In genomic region chr3:95107898-95108297, GRCm38 (mm10) we compare ENCODE assay signal across 16 mouse cellular contexts. TPM values are rescaled to one million over a fixed set of nuclear protein-coding genes. Genes with fewer than 3 reads are reported as not detected.
DNase-seq lines count a peak whose midpoint lies in the region; ATAC-seq and TF ChIP-seq lines count a peak whose summit lies in the region.
"Had no signal": no experiment of that assay in that cellular context is flagged by ENCODE, and none has a peak within 500 bp of the region (broad histone marks: within the 10 kb centered on the region; RNA-seq: fewer than 3 reads in every experiment).

No protein-coding gene starts in this region.

- no peak overlapping the region for H3K4me3 ChIP-seq in heart, postnatal 0 days (ENCODE audit: low read depth, low read length)
- H3K4me3 ChIP-seq in lung, postnatal 0 days (ENCODE audit: low read depth, low read length): no peak overlapping the region
- H3K4me3 ChIP-seq in MEL (ENCODE audit: control insufficient read depth in 1 of 2, insufficient read depth in 1 of 2, low read depth in 2 of 2, low read length in 2 of 2): no peak overlapping the region
- no peak overlapping the region for H3K4me3 ChIP-seq in cerebellum, adult 2 months (replicated peaks; ENCODE audit: insufficient read depth, low read depth, low read length)
- H3K4me3 ChIP-seq in forebrain, embryonic 13.5 days: no peak overlapping the region
- H3K4me3 ChIP-seq: forebrain, embryonic 15.5 days had no signal

- 64% methylated on average over 2 of the region's 2 CpGs for WGBS in heart, postnatal 0 days
- WGBS in lung, postnatal 0 days: 53% methylated on average over 2 of the region's 2 CpGs
- 53% methylated on average over 2 of the region's 2 CpGs for WGBS in cerebellum, adult 2 months
- WGBS in forebrain, embryonic 13.5 days: 70% methylated on average over 2 of the region's 2 CpGs

- no peaks in the 10 kb centered on the region; the same call in 1 of the 2 replicates for H3K36me3 ChIP-seq in heart, postnatal 0 days (replicated peaks; ENCODE audit: control insufficient read depth, insufficient read depth, low read length)
- H3K36me3 ChIP-seq in lung, postnatal 0 days (ENCODE audit: insufficient read depth, low read length): no peaks in the 10 kb centered on the region
- H3K36me3 ChIP-seq in MEL (ENCODE audit: control insufficient read depth in 1 of 2, insufficient read depth in 2 of 2, low read length in 2 of 2): peaks cover 3 to 31% of the 10 kb centered on the region in 2 experiments; a peak in 3 of 4 replicates
- 0 out of 2 replicates have a peak, but pooled peaks cover 4% of the 10 kb centered on the region for H3K36me3 ChIP-seq in forebrain, embryonic 13.5 days (ENCODE audit: poor library complexity, severe bottlenecking)
- H3K36me3 ChIP-seq: forebrain, embryonic 15.5 days had no signal

- H3K9ac ChIP-seq in heart, postnatal 0 days (replicated peaks; ENCODE audit: low read depth, low read length): no peak overlapping the region
- H3K9ac ChIP-seq in lung, postnatal 0 days (replicated peaks; ENCODE audit: low read depth): no peak overlapping the region
- no peak overlapping the region for H3K9ac ChIP-seq in MEL (ENCODE audit: control insufficient read depth, low read depth, low read length, poor library complexity, severe bottlenecking)
- H3K9ac ChIP-seq in forebrain, embryonic 13.5 days: no peak overlapping the region
- H3K9ac ChIP-seq: forebrain, embryonic 15.5 days had no signal

- no peak for TF ChIP-seq EP300 in heart, postnatal 0 days (IDR thresholded peaks at IDR 0.05; ENCODE audit: low read depth)
- TF ChIP-seq EP300 in lung, postnatal 0 days (IDR thresholded peaks at IDR 0.05): no peak
- TF ChIP-seq EP300 in MEL (IDR thresholded peaks at IDR 0.05; ENCODE audit: low read depth in 1 of 2, low read length in 2 of 2): no peak

- DNase-seq in heart, postnatal 0 days (ENCODE audit: low spot score): no peak
- no peak for DNase-seq in heart, postnatal 14 days
- peak; percentile 64 for DNase-seq in lung, postnatal 0 days (ENCODE audit: low spot score)
- DNase-seq in lung, postnatal 4 days: no peak
- DNase-seq in MEL (ENCODE audit: low read depth, low spot score): peak; percentile 81
- DNase-seq in lung, postnatal 36 days: peak; percentile 39
- no peak for DNase-seq in cerebellum, adult 2 months
- DNase-seq: adrenal gland, postnatal 10 days; cerebellum, adult 11-12 months; heart, adult 18-20 months; kidney, postnatal 14 days; thymus, postnatal 4 days had no signal

- H3K79me2 ChIP-seq in MEL (ENCODE audit: control insufficient read depth, insufficient read depth, low read length, poor library complexity): peaks cover 45% of the 10 kb centered on the region

- TF ChIP-seq CTCF in heart, postnatal 0 days (IDR thresholded peaks at IDR 0.05; ENCODE audit: low read depth): peak; percentile 35
- TF ChIP-seq CTCF in lung, postnatal 0 days (IDR thresholded peaks at IDR 0.05): peak; percentile 59
- peak in 1 of 3 experiments; percentile 55; a peak in 2 of 6 replicates for TF ChIP-seq CTCF in MEL (IDR thresholded peaks at IDR 0.05 in 2 of 3, conservative IDR thresholded peaks at IDR 0.05 in 1 of 3; ENCODE audit: control insufficient read depth in 1 of 3, insufficient read depth in 1 of 3, low read depth in 2 of 3, low read length in 3 of 3, poor library complexity in 1 of 3, severe bottlenecking in 1 of 3)
- TF ChIP-seq CTCF in cerebellum, adult 2 months (IDR thresholded peaks at IDR 0.05; ENCODE audit: borderline replicate concordance, insufficient read depth, low read depth, low read length): no peak

- no peak overlapping the region for H3K4me2 ChIP-seq in heart, postnatal 0 days (ENCODE audit: low read depth, low read length)
- no peak overlapping the region for H3K4me2 ChIP-seq in lung, postnatal 0 days (replicated peaks; ENCODE audit: low read depth, low read length)
- no peak overlapping the region for H3K4me2 ChIP-seq in forebrain, embryonic 13.5 days

- intact Hi-C loops in heart, postnatal 14 days (cut with DNase I): no loop called here

- H3K27ac ChIP-seq in heart, postnatal 0 days (ENCODE audit: low read depth): no peak overlapping the region
- H3K27ac ChIP-seq in lung, postnatal 0 days (ENCODE audit: low read length): no peak overlapping the region
- no peak overlapping the region for H3K27ac ChIP-seq in MEL (ENCODE audit: control insufficient read depth, low read depth, low read length)
- no peak overlapping the region for H3K27ac ChIP-seq in cerebellum, adult 2 months (ENCODE audit: insufficient read depth, low read length)
- H3K27ac ChIP-seq in forebrain, embryonic 13.5 days: no peak overlapping the region
- H3K27ac ChIP-seq: forebrain, embryonic 15.5 days; hindbrain, embryonic 10.5 days had no signal

- H3K9me3 ChIP-seq in heart, postnatal 0 days (replicated peaks; ENCODE audit: control insufficient read depth, low read length): no peaks in the 10 kb centered on the region
- no peaks in the 10 kb centered on the region for H3K9me3 ChIP-seq in lung, postnatal 0 days (ENCODE audit: low read length)
- H3K9me3 ChIP-seq in MEL (replicated peaks; ENCODE audit: insufficient read depth, low read length): no peaks in the 10 kb centered on the region
- no peaks in the 10 kb centered on the region for H3K9me3 ChIP-seq in forebrain, embryonic 13.5 days (replicated peaks)
- H3K9me3 ChIP-seq: forebrain, embryonic 15.5 days; G1E; hindbrain, embryonic 10.5 days had no signal

- no peak for TF ChIP-seq POLR2A in MEL (IDR thresholded peaks at IDR 0.05; ENCODE audit: control insufficient read depth in 1 of 2, insufficient read depth in 1 of 2, low read depth in 1 of 2, low read length in 2 of 2, poor library complexity in 1 of 2)
- no peak for TF ChIP-seq POLR2A in cerebellum, adult 2 months (IDR thresholded peaks at IDR 0.05; ENCODE audit: borderline replicate concordance, insufficient read depth, low read length)

- no peaks in the 10 kb centered on the region for H3K27me3 ChIP-seq in heart, postnatal 0 days (ENCODE audit: control insufficient read depth, insufficient read depth, low read length)
- H3K27me3 ChIP-seq in lung, postnatal 0 days (replicated peaks; ENCODE audit: insufficient read depth, low read length): no peaks in the 10 kb centered on the region
- H3K27me3 ChIP-seq in MEL (ENCODE audit: control insufficient read depth in 1 of 2, insufficient read depth in 2 of 2, low read length in 2 of 2): no peaks in the 10 kb centered on the region
- H3K27me3 ChIP-seq in cerebellum, adult 2 months (ENCODE audit: control insufficient read depth, insufficient read depth, low read length): no peaks in the 10 kb centered on the region
- H3K27me3 ChIP-seq in forebrain, embryonic 13.5 days: no peaks in the 10 kb centered on the region
- H3K27me3 ChIP-seq: forebrain, embryonic 15.5 days had no signal

- no peak for TF ChIP-seq RAD21 in MEL (IDR thresholded peaks at IDR 0.05; ENCODE audit: low read depth, low read length)

- H3K4me1 ChIP-seq in heart, postnatal 0 days (ENCODE audit: control insufficient read depth, insufficient read depth): peaks cover 14% of the 10 kb centered on the region
- peaks cover 6% of the 10 kb centered on the region; the same call in 1 of the 2 replicates for H3K4me1 ChIP-seq in lung, postnatal 0 days (ENCODE audit: insufficient read depth, low read depth, low read length)
- peaks cover 13 to 28% of the 10 kb centered on the region in 2 experiments for H3K4me1 ChIP-seq in MEL (ENCODE audit: control insufficient read depth in 1 of 2, insufficient read depth in 2 of 2, low read length in 2 of 2)
- no peaks in the 10 kb centered on the region for H3K4me1 ChIP-seq in cerebellum, adult 2 months (ENCODE audit: control insufficient read depth, insufficient read depth, low read length)
- peaks cover 21% of the 10 kb centered on the region for H3K4me1 ChIP-seq in forebrain, embryonic 13.5 days

- no peak for ATAC-seq in heart, postnatal 0 days (ENCODE audit: insufficient read depth, low read depth)
- no peak for ATAC-seq in lung, postnatal 0 days
- no peak for ATAC-seq in forebrain, embryonic 13.5 days
- ATAC-seq: forebrain, embryonic 15.5 days had no signal

RNA-seq across cellular contexts. Expression of gene Pip5k1a, which starts 1.2 kb away (rescaled TPM):
- 36.6 and 50.5 TPM in 2 replicates for total RNA-seq in heart, postnatal 0 days (2014; rRNA removed; ENCODE audit: low replicate concordance)
- 13.8 and 14.5 TPM in 2 replicates for polyA plus RNA-seq in heart, postnatal 0 days (2015; fragmentation: Nextera tagmentation; extraction: Ambion mirVana)
- total RNA-seq in heart, postnatal 14 days (2021): 10 to 100 TPM; 18.3 to 19.2 TPM
- 18.1 and 18.6 TPM in 2 replicates for polyA plus RNA-seq in lung, postnatal 0 days (2015; fragmentation: Nextera tagmentation; extraction: Ambion mirVana)
- total RNA-seq in MEL (2012; rRNA removed): 47.7 and 48.6 TPM in 2 replicates
- 100 to 1,000 TPM; 103 to 322 TPM for polyA plus RNA-seq in MEL (2012; ENCODE audit: insufficient read depth in 1 of 2, insufficient read length in 2 of 2, low read depth in 1 of 2, low replicate concordance in 2 of 2, missing spikeins in 1 of 2)
- polyA plus RNA-seq in cerebellum, adult 2 months (2012; rRNA removed): 26.6 and 28.7 TPM in 2 replicates
- polyA plus RNA-seq in forebrain, embryonic 13.5 days (2015; fragmentation: Nextera tagmentation; extraction: Ambion mirVana): 20.4 and 20.6 TPM in 2 replicates

RNA-seq across cellular contexts. Expression of gene Vps72, which starts 2.9 kb away (rescaled TPM):
- 54.9 and 69.3 TPM in 2 replicates for total RNA-seq in heart, postnatal 0 days (2014; rRNA removed; ENCODE audit: low replicate concordance)
- 60.8 and 66.9 TPM in 2 replicates for polyA plus RNA-seq in heart, postnatal 0 days (2015; fragmentation: Nextera tagmentation; extraction: Ambion mirVana)
- total RNA-seq in heart, postnatal 14 days (2021): 10 to 100 TPM; 32.4 to 32.5 TPM
- polyA plus RNA-seq in lung, postnatal 0 days (2015; fragmentation: Nextera tagmentation; extraction: Ambion mirVana): 82.9 and 84.0 TPM in 2 replicates
- total RNA-seq in MEL (2012; rRNA removed): 117 and 128 TPM in 2 replicates
- 100 to 1,000 TPM; 266 to 416 TPM for polyA plus RNA-seq in MEL (2012; ENCODE audit: insufficient read depth in 1 of 2, insufficient read length in 2 of 2, low read depth in 1 of 2, low replicate concordance in 2 of 2, missing spikeins in 1 of 2)
- polyA plus RNA-seq in cerebellum, adult 2 months (2012; rRNA removed): 71.6 and 71.7 TPM in 2 replicates
- 266 and 271 TPM in 2 replicates for polyA plus RNA-seq in forebrain, embryonic 13.5 days (2015; fragmentation: Nextera tagmentation; extraction: Ambion mirVana)

RNA-seq across cellular contexts. Expression of gene Tmod4, which starts 16.4 kb away (rescaled TPM):
- 1.2 and 14.3 TPM in 2 replicates for total RNA-seq in heart, postnatal 0 days (2014; rRNA removed; ENCODE audit: low replicate concordance)
- polyA plus RNA-seq in heart, postnatal 0 days (2015; fragmentation: Nextera tagmentation; extraction: Ambion mirVana): 2.7 and 2.9 TPM in 2 replicates
- total RNA-seq in heart, postnatal 14 days (2021): 10 to 100 TPM; 10.6 to 11.1 TPM
- 2.0 and 2.9 TPM in 2 replicates for polyA plus RNA-seq in lung, postnatal 0 days (2015; fragmentation: Nextera tagmentation; extraction: Ambion mirVana)
- total RNA-seq in MEL (2012; rRNA removed): 1.6 and 3.1 TPM in 2 replicates
- 1 to 10 TPM in 1 of 2 experiments, not detected in 1; 5.4 TPM for polyA plus RNA-seq in MEL (2012; ENCODE audit: insufficient read depth in 1 of 2, insufficient read length in 2 of 2, low read depth in 1 of 2, low replicate concordance in 2 of 2, missing spikeins in 1 of 2)
- polyA plus RNA-seq in cerebellum, adult 2 months (2012; rRNA removed): 1.0 and 1.2 TPM in 2 replicates
- polyA plus RNA-seq in forebrain, embryonic 13.5 days (2015; fragmentation: Nextera tagmentation; extraction: Ambion mirVana): 0.72 and 0.81 TPM in 2 replicates

RNA-seq across cellular contexts. Expression of gene Scnm1, which starts 25.9 kb away (rescaled TPM):
- total RNA-seq in heart, postnatal 0 days (2014; rRNA removed; ENCODE audit: low replicate concordance): 16.7 and 38.2 TPM in 2 replicates
- polyA plus RNA-seq in heart, postnatal 0 days (2015; fragmentation: Nextera tagmentation; extraction: Ambion mirVana): 57.6 and 57.7 TPM in 2 replicates
- total RNA-seq in heart, postnatal 14 days (2021): 10 to 100 TPM; 29.5 to 33.5 TPM
- polyA plus RNA-seq in lung, postnatal 0 days (2015; fragmentation: Nextera tagmentation; extraction: Ambion mirVana): 51.8 and 54.1 TPM in 2 replicates
- 71.8 and 93.1 TPM in 2 replicates for total RNA-seq in MEL (2012; rRNA removed)
- polyA plus RNA-seq in MEL (2012; ENCODE audit: insufficient read depth in 1 of 2, insufficient read length in 2 of 2, low read depth in 1 of 2, low replicate concordance in 2 of 2, missing spikeins in 1 of 2): 100 to 1,000 TPM in 1 of 2 experiments, not detected in 1; 104 TPM
- 134 and 139 TPM in 2 replicates for polyA plus RNA-seq in cerebellum, adult 2 months (2012; rRNA removed)
- polyA plus RNA-seq in forebrain, embryonic 13.5 days (2015; fragmentation: Nextera tagmentation; extraction: Ambion mirVana): 99.5 and 106 TPM in 2 replicates

RNA-seq across cellular contexts. Expression of gene Lysmd1, which starts 26.0 kb away (rescaled TPM):
- total RNA-seq in heart, postnatal 0 days (2014; rRNA removed; ENCODE audit: low replicate concordance): 6.1 and 7.1 TPM in 2 replicates
- 8.7 and 10.4 TPM in 2 replicates for polyA plus RNA-seq in heart, postnatal 0 days (2015; fragmentation: Nextera tagmentation; extraction: Ambion mirVana)
- 1 to 10 TPM; 6.4 to 7.4 TPM for total RNA-seq in heart, postnatal 14 days (2021)
- polyA plus RNA-seq in lung, postnatal 0 days (2015; fragmentation: Nextera tagmentation; extraction: Ambion mirVana): 13.3 and 14.0 TPM in 2 replicates
- total RNA-seq in MEL (2012; rRNA removed): 22.1 and 22.7 TPM in 2 replicates
- polyA plus RNA-seq in MEL (2012; ENCODE audit: insufficient read depth in 1 of 2, insufficient read length in 2 of 2, low read depth in 1 of 2, low replicate concordance in 2 of 2, missing spikeins in 1 of 2): 100 to 1,000 TPM in 1 of 2 experiments, 10 to 100 TPM in 1; 22.9 to 102 TPM
- polyA plus RNA-seq in cerebellum, adult 2 months (2012; rRNA removed): 31.8 and 34.9 TPM in 2 replicates
- polyA plus RNA-seq in forebrain, embryonic 13.5 days (2015; fragmentation: Nextera tagmentation; extraction: Ambion mirVana): 29.6 and 30.8 TPM in 2 replicates

Comparison
In these comparisons a context has a peak if more than half of its experiments do, and no peak if none do; other contexts are left out.
1. DNase-seq: peak in lung, postnatal 0 days (single experiment), MEL (single experiment) and lung, postnatal 36 days (single experiment); none in heart, postnatal 0 days (single experiment), heart, postnatal 14 days (0 of 2), lung, postnatal 4 days (0 of 2) and cerebellum, adult 2 months (0 of 2).